27 mouse cellular contexts compared by ENCODE assay signal in the genomic region with DNA sequence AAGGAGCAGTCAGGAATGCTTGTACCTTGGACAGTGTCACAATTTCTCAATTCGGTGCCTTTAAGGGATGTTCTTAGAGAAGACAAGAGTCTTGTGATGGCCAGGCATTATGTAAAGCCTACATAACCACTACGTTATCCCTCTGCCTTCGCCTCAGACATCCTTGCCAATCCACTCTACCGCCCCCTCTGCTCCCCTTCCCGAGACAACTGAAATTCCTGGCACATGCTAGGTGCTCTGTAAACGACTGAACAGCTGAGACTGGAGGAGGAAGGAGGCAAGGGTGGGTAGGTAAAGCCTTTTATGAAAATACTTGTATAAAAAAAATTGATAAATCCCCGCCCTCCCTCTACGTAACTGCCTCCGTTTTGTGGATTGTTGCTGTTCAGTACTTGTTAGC. TPM values are rescaled to one million over a fixed set of nuclear protein-coding genes. Genes with fewer than 3 reads are reported as not detected.
DNase-seq lines count a peak whose midpoint lies in the region; TF ChIP-seq lines count a peak whose summit lies in the region.
"Had no signal": no experiment of that assay in that cellular context is flagged by ENCODE, and none has a peak within 500 bp of the region (broad histone marks: within the 10 kb centered on the region; RNA-seq: fewer than 3 reads in every experiment).

No protein-coding gene starts in this region.

- peak; percentile 55 to 57 for DNase-seq in left cerebral cortex, adult 18-20 months (ENCODE audit: low spot score in 2 of 2)
- no peak for DNase-seq in left cerebral cortex, postnatal 10 days (ENCODE audit: extremely low spot score in 1 of 2, low spot score in 2 of 2)
- DNase-seq in fat pad, adult 2 months (ENCODE audit: extremely low read depth, low read depth, low spot score): peak; percentile 21
- DNase-seq in right cerebral cortex, postnatal 36 days (ENCODE audit: low spot score in 2 of 2): peak; percentile 41 to 61
- no peak for DNase-seq in urinary bladder, postnatal 10 days (ENCODE audit: low spot score)
- no peak for DNase-seq in adrenal gland, postnatal 36 days
- DNase-seq: adrenal gland, postnatal 10 days; B cell, adult 2 months; cerebellum, adult 9-10 months; gastrocnemius, postnatal 14 days; heart, adult 2 months; heart, postnatal 14 days; kidney, postnatal 36 days; layer of hippocampus, adult 9-11 months; lung, embryonic 14.5 days; lung, postnatal 36 days; midbrain, embryonic 14.5 days had no signal

- peaks cover 9% of the 10 kb centered on the region; the same call in 1 of the 2 replicates for H3K4me1 ChIP-seq in cortical plate, adult 2 months (ENCODE audit: control insufficient read depth, insufficient read depth, low read length)
- H3K4me1 ChIP-seq: forebrain, embryonic 13.5 days had no signal

- intact Hi-C loops in left cerebral cortex, postnatal 10 days (cut with DNase I): no loop called here

- H3K27ac ChIP-seq in cortical plate, adult 2 months (ENCODE audit: insufficient read depth, low read length): 0 out of 2 replicates have a peak overlapping the region, but pooled peaks have one; percentile 28
- H3K27ac ChIP-seq: embryonic facial prominence, embryonic 12.5 days; forebrain, embryonic 13.5 days; heart, adult 2 months; heart, embryonic 13.5 days; hindbrain, postnatal 0 days; limb, embryonic 15.5 days; liver, embryonic 14.5 days; stomach, postnatal 0 days had no signal

- TF ChIP-seq POLR2A in cortical plate, adult 2 months (IDR thresholded peaks at IDR 0.05; ENCODE audit: extremely low read depth, insufficient read depth, low read length): no peak

- TF ChIP-seq CTCF in cortical plate, adult 2 months (IDR thresholded peaks at IDR 0.05; ENCODE audit: extremely low read depth, insufficient read depth, low read length): no peak

- H3K4me3 ChIP-seq in cortical plate, adult 2 months (ENCODE audit: insufficient read depth, low read length): no peak overlapping the region
- H3K4me3 ChIP-seq: embryonic facial prominence, embryonic 12.5 days; erythroblast, embryonic 14.5 days; forebrain, embryonic 13.5 days; heart, adult 2 months; heart, embryonic 13.5 days; limb, embryonic 15.5 days had no signal

RNA-seq across cellular contexts. Expression of a gene that starts 55.1 kb away (rescaled TPM):
- 10 to 100 TPM; 52.1 to 52.3 TPM for total RNA-seq in left cerebral cortex, adult 18-20 months (2021)
- total RNA-seq in left cerebral cortex, postnatal 10 days (2021): 10 to 100 TPM; 30.4 to 36.5 TPM
- polyA plus RNA-seq in cortical plate, adult 2 months (2012; rRNA removed): 21.3 and 21.8 TPM in 2 replicates
- 10 to 100 TPM; 25.4 to 43.7 TPM for total RNA-seq in adrenal gland, postnatal 36 days (2021)

RNA-seq across cellular contexts. Expression of a gene that starts 58.9 kb away (rescaled TPM):
- total RNA-seq in left cerebral cortex, adult 18-20 months (2021): 1 to 10 TPM; 6.8 to 7.5 TPM
- total RNA-seq in left cerebral cortex, postnatal 10 days (2021): 1 to 10 TPM; 5.1 to 7.1 TPM
- 6.2 and 7.6 TPM in 2 replicates for polyA plus RNA-seq in cortical plate, adult 2 months (2012; rRNA removed)
- total RNA-seq in adrenal gland, postnatal 36 days (2021): 1 to 10 TPM; 3.2 to 8.6 TPM
- polyA plus RNA-seq: erythroblast, embryonic 14.5 days; G1E had no signal

Comparison
In these comparisons a context has a peak if more than half of its experiments do, and no peak if none do; other contexts are left out.
1. DNase-seq: peak in left cerebral cortex, adult 18-20 months (2 of 2), fat pad, adult 2 months (single experiment) and right cerebral cortex, postnatal 36 days (2 of 2); none in left cerebral cortex, postnatal 10 days (0 of 2), urinary bladder, postnatal 10 days (single experiment) and adrenal gland, postnatal 36 days (0 of 2).